Mouse (Mus musculus): ENCODE measurements around the gene Lpp.

The Lpp gene

DNA sequence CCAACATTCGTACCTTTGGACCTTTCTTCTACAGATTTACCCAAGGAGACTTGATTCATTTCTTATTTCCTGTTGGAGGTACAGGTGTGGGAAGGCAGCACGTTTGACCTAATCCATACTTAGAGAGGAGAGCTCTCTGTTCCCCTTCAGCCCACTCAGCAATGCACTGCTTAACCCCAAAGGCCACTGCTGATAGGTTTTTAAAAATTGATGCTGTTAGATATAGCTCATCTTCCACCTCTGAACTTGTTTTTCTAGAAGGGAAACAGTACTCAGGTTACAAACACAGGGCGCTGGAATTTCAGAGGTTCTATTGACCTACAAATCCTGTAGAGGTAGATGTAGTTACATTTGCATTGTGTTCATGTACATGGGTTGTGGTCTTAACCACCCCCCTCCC lies 80.7 kb downstream of the Lpp start:
- no peak for DNase-seq

GRCm38 (mm10) chr16:24474781-24475180 lies 81.5 kb downstream of the Lpp start:
- DNase-seq, result no peak

DNA sequence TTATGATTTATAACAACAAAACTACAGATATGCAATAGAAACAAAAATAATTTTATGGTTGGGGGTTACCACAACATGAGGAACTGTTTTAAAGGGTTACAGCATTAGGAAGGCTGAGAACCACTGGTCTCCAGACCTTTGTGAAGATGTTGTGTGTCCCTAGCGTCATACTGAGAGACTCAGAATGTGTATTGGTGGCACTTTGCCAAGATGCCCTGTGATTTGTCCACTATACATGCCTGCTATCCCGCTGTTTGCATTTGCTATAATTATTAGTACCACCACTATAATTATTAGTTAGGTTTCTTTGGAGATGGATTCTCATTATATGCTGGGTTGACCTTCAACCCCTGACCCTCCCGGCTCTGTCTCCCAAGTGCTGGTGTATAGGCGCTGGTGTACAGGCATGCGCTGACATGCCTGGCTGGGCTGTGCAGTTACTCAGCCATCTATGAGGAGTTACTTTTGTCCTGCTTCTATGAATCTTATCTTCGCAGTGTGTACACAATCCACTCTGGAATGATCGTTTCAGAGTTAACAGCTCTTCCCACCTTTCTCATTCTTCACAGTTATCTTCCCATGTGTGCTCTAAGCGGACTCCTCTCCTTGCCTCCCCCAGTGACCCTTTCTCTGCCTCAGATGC lies 82.1 kb downstream of the Lpp start:
- no peak for DNase-seq

GRCm38 (mm10) chr16:24476911-24477401 lies 83.6 kb downstream of the Lpp start:
- no peak for DNase-seq

- no peak for DNase-seq
Observed at GRCm38 (mm10) chr16:24478006-24478405, 84.7 kb downstream of the Lpp start.

DNA sequence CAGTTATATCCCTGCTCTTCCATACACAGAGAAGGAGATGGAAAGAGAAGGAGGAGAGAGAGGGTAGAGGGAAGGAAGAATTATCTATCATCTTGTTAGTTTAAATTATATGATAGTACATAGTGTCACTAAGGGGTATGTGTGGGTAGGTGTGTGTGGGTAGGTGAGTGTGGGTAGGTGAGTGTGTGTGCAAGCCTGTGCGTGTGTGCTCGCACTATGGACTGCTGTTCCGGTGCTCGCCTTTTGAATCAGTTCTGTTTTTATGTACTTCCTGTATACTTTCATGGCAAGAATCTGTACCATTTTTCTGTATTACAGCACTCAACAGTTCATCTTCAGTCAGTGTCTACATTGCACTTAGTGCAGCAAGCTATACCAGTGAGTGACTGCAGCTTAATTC lies 85.5 kb downstream of the Lpp start:
- DNase-seq, result no peak

DNA sequence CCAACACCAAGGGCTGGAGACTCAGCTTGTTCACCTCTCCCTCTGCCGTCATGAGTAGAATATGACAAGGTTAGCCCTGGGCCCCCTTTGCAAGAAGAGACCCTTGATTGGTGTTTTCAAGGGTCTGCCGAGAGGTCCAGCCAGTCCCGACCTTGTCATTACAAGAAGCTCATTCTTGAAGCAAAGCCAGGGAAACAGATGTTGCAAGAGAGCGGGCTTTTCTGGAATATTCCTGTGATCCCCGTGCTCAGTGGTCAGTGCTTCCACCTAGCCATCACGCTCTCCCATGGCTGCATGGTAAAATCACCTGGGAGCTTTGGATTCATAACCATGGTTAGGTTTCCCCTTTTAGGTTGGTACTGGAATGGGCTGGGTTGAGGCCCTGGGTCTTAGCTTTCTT lies 89.3 kb downstream of the Lpp start:
- no peak for DNase-seq

GRCm38 (mm10) chr16:24483527-24484101 lies 90.3 kb downstream of the Lpp start:
- peak; percentile 92 to 97 for DNase-seq

DNA sequence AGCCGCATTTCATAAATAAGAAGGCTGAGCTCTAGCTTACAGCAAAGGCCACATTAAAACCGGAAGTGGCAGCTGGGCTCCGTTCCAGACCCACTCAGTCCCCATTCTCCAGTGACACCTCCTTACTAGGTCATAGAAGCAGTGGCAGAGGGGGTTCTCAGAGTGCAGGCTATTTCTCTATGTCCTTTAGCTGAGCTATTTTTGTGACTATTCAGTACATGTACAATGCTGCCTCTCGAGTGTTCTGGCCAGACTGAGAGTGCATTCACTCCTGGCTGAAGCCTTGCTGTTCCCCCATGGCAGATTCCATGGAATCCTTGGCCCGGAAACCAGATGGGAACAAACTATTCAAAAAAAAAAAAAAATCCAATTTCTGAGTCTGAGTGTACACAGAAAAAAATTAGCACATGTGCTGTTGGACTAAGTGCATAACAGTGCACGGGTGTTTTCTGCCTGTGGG lies 94.5 kb downstream of the Lpp start:
- peak in 1 of 2 experiments; percentile 41 for DNase-seq

DNA sequence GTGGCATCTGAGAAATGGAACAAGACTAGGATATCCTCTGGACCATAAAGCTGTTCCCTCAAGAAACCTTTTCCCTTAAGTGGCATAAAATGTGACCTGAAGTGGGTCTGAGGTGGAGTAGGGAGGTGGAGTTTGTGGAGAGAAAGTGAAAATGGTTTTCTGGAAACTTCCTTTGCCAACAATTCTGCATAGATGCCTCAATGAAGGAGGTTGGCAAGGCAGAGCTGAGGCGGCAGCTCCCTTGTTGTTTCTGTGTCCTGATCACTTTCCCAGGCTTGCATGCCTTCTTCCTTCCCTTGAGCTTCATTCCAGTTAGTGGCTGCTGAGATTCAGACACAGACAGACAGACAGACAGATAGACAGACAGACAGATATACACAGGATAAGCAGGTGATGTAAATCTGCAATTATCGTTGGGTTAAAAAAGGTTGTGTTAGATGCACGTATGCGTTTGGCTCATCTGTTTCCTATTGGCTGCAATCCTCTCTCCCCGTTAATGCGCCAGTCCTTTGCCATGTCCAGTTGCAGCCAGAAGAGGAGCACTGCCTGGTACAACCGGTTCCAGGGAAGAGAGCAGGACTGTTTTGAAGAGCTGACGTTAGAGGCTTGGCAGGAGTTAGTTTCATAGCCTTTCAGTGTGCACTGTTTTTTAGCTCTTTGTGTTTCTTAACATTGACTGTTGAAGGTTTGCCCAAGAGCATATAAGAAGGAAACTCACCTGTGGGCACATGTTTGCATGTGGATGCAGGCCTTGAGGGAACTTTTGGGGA lies 96.4 kb downstream of the Lpp start:
- no peak for DNase-seq

- DNase-seq, result no peak
Observed at GRCm38 (mm10) chr16:24490751-24491485, 97.6 kb downstream of the Lpp start.

GRCm38 (mm10) chr16:24491486-24491758 lies 98.1 kb downstream of the Lpp start:
- no peak for DNase-seq

DNA sequence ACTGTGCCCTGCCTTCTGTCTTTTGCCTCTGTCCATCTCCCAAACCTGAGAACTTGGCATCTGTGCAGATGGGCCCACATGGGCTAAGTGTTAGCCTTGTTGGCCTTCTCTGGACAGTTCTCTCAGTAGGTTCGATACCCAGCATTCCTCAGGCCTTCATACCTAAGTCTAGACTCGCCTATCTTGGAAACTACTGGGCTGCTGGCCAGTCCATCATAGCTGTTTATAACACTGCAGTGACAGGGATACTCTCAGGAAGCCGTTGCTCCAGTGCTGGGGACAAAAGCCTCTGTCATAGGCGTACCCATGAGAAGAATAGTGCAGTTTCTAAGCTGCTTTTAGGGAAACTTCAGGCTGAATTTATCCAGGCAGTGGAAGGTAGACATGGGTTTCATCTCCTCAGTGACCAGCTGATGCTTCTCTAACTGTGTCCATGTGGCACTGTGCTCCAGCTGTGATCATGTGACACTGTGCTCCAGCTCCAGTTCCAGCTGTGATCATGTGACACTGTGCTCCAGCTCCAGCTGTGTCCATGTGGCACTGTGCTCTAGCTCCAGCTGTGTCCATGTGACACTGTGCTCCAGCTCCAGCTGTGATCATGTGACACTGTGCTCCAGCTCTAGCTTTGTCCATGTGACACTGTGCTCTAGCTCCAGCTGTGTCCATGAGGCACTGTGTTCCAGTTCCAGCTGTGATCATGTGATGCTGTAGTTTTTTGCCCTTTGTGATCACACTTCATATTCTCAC lies 99.1 kb downstream of the Lpp start:
- no peak for DNase-seq

DNA sequence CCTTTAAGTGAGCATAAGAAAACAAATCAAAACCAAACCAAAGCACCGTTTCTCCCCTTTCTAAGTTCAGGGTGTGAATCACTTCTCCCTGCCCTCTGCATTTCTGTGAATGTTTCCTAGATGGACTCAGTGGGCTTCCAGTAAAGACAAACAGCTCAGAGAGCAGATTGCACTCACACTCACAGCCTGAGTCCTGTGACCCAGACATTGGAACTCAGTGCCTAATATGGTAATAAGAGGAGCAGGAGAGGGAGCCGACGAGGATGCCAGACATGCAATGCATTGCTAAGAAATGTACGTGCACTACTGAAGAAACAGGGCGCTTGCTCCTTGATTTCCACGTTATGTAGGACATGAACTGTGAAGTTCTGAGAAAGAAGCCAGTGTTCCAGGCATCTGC lies 101.2 kb downstream of the Lpp start:
- DNase-seq, result no peak

DNA sequence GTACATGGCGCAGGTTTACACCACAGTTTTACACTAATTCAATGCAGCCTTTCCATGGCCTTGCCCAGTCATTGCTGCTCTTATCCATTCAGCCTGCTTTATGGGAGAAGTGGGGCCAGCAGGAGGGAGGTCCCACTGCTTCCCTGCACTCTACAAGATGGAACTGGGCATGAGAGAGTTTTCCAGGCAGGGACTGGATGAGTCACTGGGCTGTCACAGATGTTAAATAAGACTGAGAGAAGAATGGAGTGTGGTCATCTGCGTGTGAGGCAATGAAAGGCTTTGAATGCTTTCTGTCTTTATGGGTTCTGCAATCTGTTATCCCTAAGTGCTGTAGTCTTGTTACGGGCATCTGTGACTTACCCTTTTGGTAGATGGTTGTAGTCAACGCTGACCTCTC lies 102.2 kb downstream of the Lpp start:
- no peak for DNase-seq

GRCm38 (mm10) chr16:24496635-24497034 lies 103.3 kb downstream of the Lpp start:
- no peak for DNase-seq

DNA sequence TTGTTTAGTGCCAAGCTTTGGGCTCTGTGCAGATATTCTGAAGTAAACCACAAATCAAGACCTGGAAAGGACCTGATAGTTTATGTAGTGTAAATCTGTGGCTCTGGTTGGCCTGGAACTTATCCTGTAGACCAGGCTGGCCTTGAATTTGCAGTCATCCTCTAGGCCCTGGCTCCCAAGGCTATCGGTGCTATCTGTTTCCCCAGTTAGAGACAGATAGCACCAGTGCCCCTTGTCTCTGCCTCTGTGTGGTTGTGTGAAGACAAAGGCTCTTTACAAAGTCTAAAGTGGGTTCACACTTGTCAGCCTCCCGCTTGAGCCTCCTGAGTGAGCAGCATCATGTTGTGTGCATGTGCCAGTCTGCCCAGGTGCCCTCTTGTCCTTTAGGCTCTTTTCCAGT lies 104.1 kb downstream of the Lpp start:
- DNase-seq, result no peak

DNA sequence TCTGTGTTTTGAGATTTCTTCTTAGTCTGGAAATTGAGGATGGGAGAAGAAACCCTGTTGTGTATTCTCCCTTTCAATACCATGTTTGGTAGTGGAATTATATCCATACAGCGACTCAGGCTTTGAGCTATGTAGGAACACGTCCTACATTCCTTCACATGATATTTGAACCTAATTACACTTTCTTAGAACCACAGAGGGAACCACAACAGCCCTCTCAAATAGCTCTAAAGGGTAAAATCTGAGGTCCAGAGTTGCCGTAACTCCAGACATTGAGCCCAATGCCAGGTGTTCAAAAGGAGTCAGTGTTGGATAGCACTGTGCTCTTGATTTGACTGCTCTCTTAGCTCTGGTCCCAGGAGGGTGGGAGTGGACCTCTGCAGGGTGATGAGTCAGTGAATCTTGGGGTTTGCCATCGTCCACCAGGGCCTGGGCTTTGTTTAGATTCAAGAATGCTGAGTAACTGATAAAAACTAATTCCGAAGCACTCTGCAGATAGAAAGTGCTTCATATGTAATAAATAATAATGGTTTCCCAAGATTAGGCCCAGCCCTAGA lies 104.9 kb downstream of the Lpp start:
- DNase-seq, result no peak

DNA sequence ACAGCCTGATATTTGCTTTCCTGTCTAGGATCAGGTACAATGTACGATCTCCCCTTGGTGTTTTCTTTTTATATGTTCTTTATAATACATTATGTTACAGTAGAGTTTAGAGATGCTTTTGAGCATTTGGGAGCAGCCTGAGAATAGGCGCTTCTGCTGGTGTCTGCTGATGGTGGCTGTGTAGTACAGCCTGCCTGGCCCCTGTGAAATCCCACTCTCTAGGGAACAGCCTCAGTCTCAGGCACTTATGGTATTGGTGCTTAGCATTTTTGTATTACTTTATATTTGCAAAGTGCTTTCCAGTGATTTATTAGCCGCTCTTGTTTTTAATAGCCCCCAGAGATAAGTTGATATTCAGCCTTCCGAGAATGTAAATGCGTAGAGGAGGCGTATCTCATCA lies 107.9 kb downstream of the Lpp start:
- no peak for DNase-seq

DNA sequence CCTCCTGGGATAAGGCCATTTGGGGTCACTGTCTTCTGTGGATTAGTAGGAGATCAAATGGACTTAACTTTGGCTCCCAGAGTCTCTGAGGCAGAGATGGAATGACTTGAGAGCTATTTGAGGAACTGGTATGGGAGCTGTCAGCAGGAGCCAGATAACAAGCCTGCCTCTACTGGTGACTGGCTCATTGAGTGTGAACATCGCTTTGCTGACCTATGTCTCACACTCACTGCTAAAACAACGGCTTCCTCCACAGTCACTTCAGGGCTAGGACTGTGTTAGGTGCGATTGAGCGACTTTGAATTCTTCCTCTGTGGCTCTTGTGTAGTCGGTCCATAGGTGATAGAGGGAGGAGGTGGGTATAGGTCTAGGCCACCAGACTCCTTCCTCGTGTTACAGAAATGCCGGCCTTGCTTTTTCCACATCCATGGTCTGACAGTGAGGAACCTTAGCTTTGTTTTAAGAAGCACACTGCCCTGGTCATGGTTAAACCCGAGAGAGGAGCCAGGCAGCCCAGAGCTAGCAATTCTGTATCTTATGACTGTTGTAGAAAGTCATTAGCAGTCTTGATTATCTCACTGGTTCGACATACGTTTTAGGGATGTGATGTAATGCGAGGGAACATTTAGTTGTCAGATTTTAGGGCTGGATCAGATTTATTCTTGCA lies 108.5 kb downstream of the Lpp start:
- no peak for DNase-seq

DNA sequence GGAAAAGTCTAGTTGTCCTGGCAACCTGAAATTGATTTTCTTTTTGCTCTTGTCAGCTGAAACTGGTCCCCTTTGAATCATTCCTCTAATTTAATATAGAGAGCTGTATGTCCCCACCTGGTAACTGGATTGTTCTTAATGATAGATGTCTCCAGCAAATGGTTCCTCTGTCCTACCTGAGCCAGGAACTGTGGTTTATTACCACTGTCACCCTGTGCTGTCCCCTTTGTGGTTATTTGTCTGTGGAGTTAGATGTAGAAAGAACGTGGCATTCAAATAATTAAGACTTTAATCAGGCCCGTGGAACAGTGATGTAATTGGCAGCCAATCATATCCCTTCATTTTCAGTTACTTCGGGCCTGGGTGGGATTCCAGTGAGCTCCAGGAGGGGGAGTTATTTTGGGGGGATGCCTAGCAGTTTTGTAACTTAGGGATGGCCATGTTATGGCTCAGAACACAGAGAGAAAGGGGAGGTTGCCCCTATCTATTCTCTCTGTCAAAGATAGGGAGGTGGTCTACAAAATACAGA lies 109.1 kb downstream of the Lpp start:
- no peak for DNase-seq
